Mouse (Mus musculus): ENCODE results near the gene Kras. TPM values are rescaled to one million over a fixed set of nuclear protein-coding genes. Genes with fewer than 3 reads are reported as not detected.

The Kras gene
- polyA plus RNA-seq, 1 experiment from 2014 or later, result 64.6 TPM

- Histone ChIP-seq H3K4me2 (ENCODE audit: low read length) (no peak overlapping the region), H3K4me1 (replicated peaks; ENCODE audit: insufficient read depth, low read length) (no peaks in the 10 kb centered on the region), H3K9ac (ENCODE audit: low read depth, low read length) (no peak overlapping the region), H3K27me3 (ENCODE audit: insufficient read depth, low read length) (no peaks in the 10 kb centered on the region), H3K27ac (no peak overlapping the region), H3K36me3 (ENCODE audit: insufficient read depth, low read length) (no peaks in the 10 kb centered on the region), H3K4me3 (replicated peaks; ENCODE audit: low read depth, low read length) (no peak overlapping the region), H3K9me3 (replicated peaks; ENCODE audit: low read length) (no peaks in the 10 kb centered on the region)
- no peak for TF ChIP-seq CTCF (IDR thresholded peaks at IDR 0.05; ENCODE audit: low read depth)
- DNase-seq (ENCODE audit: low spot score) (peak; percentile 48), ATAC-seq (replicated peaks; ENCODE audit: low FRiP score, low read depth) (no peak)
- WGBS, result 56% methylated on average over 8 of the region's 8 CpGs
Observed at GRCm38 (mm10) chr6:145182044-145182443, 68.0 kb downstream of the Kras start.

- Histone ChIP-seq H3K9me3 (replicated peaks; ENCODE audit: low read length) (no peaks in the 10 kb centered on the region), H3K36me3 (ENCODE audit: insufficient read depth, low read length) (no peaks in the 10 kb centered on the region), H3K4me2 (ENCODE audit: low read length) (no peak overlapping the region), H3K4me3 (replicated peaks; ENCODE audit: low read depth, low read length) (no peak overlapping the region), H3K9ac (ENCODE audit: low read depth, low read length) (no peak overlapping the region), H3K4me1 (replicated peaks; ENCODE audit: insufficient read depth, low read length) (no peaks in the 10 kb centered on the region), H3K27ac (no peak overlapping the region), H3K27me3 (ENCODE audit: insufficient read depth, low read length) (no peaks in the 10 kb centered on the region)
- 0 out of 2 replicates have a peak, but pooled peaks have one; percentile 30 for ATAC-seq (replicated peaks; ENCODE audit: low FRiP score, low read depth)
- WGBS, result 25% methylated on average over 6 of the region's 6 CpGs
- peak; percentile 77 for DNase-seq (ENCODE audit: low spot score)
- peak; percentile 81 for TF ChIP-seq CTCF (IDR thresholded peaks at IDR 0.05; ENCODE audit: low read depth)
Observed at GRCm38 (mm10) chr6:145179665-145180064, 70.4 kb downstream of the Kras start.

- no peak for DNase-seq (ENCODE audit: low spot score)
- TF ChIP-seq CTCF (IDR thresholded peaks at IDR 0.05; ENCODE audit: low read depth), result no peak
- no peak overlapping the region for H3K27ac ChIP-seq
Observed at GRCm38 (mm10) chr6:145176474-145176873, 73.6 kb downstream of the Kras start.

GRCm38 (mm10) chr6:145175571-145175981, 74.5 kb downstream of the Kras start:
- Histone ChIP-seq H3K27me3 (ENCODE audit: insufficient read depth, low read length) (no peaks in the 10 kb centered on the region), H3K9ac (ENCODE audit: low read depth, low read length) (no peak overlapping the region), H3K36me3 (ENCODE audit: insufficient read depth, low read length) (no peaks in the 10 kb centered on the region), H3K9me3 (replicated peaks; ENCODE audit: low read length) (no peaks in the 10 kb centered on the region), H3K27ac (no peak overlapping the region), H3K4me1 (replicated peaks; ENCODE audit: insufficient read depth, low read length) (peaks cover 9% of the 10 kb centered on the region), H3K4me2 (ENCODE audit: low read length) (peak overlapping the region; percentile 25), H3K4me3 (replicated peaks; ENCODE audit: low read depth, low read length) (no peak overlapping the region)
- ATAC-seq (replicated peaks; ENCODE audit: low FRiP score, low read depth), result peak; percentile 41; the same call in 1 of the 2 replicates
- WGBS, result 30% methylated on average over 9 of the region's 9 CpGs
- peak; percentile 54 for DNase-seq (ENCODE audit: low spot score)
- no peak for TF ChIP-seq CTCF (IDR thresholded peaks at IDR 0.05; ENCODE audit: low read depth)

More at GRCm38 (mm10) chr6:145176474-145176873, 73.6 kb downstream of the Kras start:
- Histone ChIP-seq H3K4me3 (replicated peaks; ENCODE audit: low read depth, low read length) (no peak overlapping the region), H3K9me3 (replicated peaks; ENCODE audit: low read length) (no peaks in the 10 kb centered on the region), H3K4me2 (ENCODE audit: low read length) (no peak overlapping the region), H3K4me1 (replicated peaks; ENCODE audit: insufficient read depth, low read length) (peaks cover 9% of the 10 kb centered on the region), H3K27me3 (ENCODE audit: insufficient read depth, low read length) (no peaks in the 10 kb centered on the region), H3K9ac (ENCODE audit: low read depth, low read length) (no peak overlapping the region), H3K36me3 (ENCODE audit: insufficient read depth, low read length) (no peaks in the 10 kb centered on the region)
- ATAC-seq (replicated peaks; ENCODE audit: low FRiP score, low read depth), result no peak
- WGBS, result 59% methylated on average over 10 of the region's 10 CpGs

- no peak overlapping the region for H3K9ac ChIP-seq (ENCODE audit: low read depth, low read length)
- no peaks in the 10 kb centered on the region for H3K9me3 ChIP-seq (replicated peaks; ENCODE audit: low read length)
- TF ChIP-seq CTCF (IDR thresholded peaks at IDR 0.05; ENCODE audit: low read depth), result no peak
- H3K27me3 ChIP-seq (ENCODE audit: insufficient read depth, low read length), result no peaks in the 10 kb centered on the region
- H3K4me3 ChIP-seq (replicated peaks; ENCODE audit: low read depth, low read length), result no peak overlapping the region
- ATAC-seq (replicated peaks; ENCODE audit: low FRiP score, low read depth) (peak; percentile 73), DNase-seq (ENCODE audit: low spot score) (peak; percentile 87)
- H3K27ac ChIP-seq, result no peak overlapping the region
- 3% methylated on average over 9 of the region's 11 CpGs for WGBS
- peaks cover 9% of the 10 kb centered on the region for H3K4me1 ChIP-seq (replicated peaks; ENCODE audit: insufficient read depth, low read length)
- H3K4me2 ChIP-seq (ENCODE audit: low read length), result peak overlapping the region; percentile 35
- no peaks in the 10 kb centered on the region for H3K36me3 ChIP-seq (ENCODE audit: insufficient read depth, low read length)
Observed at GRCm38 (mm10) chr6:145173781-145174191, 76.3 kb downstream of the Kras start.

- H3K27ac ChIP-seq, result no peak overlapping the region
- DNase-seq (ENCODE audit: low spot score), result no peak
- H3K4me3 ChIP-seq (replicated peaks; ENCODE audit: low read depth, low read length), result no peak overlapping the region
- H3K36me3 ChIP-seq (ENCODE audit: insufficient read depth, low read length), result no peaks in the 10 kb centered on the region
- H3K4me1 ChIP-seq (replicated peaks; ENCODE audit: insufficient read depth, low read length), result peaks cover 9% of the 10 kb centered on the region
- no peak overlapping the region for H3K9ac ChIP-seq (ENCODE audit: low read depth, low read length)
- no peaks in the 10 kb centered on the region for H3K27me3 ChIP-seq (ENCODE audit: insufficient read depth, low read length)
- no peak for ATAC-seq (replicated peaks; ENCODE audit: low FRiP score, low read depth)
- no peak overlapping the region for H3K4me2 ChIP-seq (ENCODE audit: low read length)
- no peaks in the 10 kb centered on the region for H3K9me3 ChIP-seq (replicated peaks; ENCODE audit: low read length)
- TF ChIP-seq CTCF (IDR thresholded peaks at IDR 0.05; ENCODE audit: low read depth), result no peak
- 80% methylated on average over 14 of the region's 14 CpGs for WGBS
Observed at GRCm38 (mm10) chr6:145171892-145172606, 78.0 kb downstream of the Kras start.

Other genes starting within 250 kb of the Kras start
- 5.8 TPM in 2 replicates for gene Bcat1, start 174.1 kb downstream of the Kras start, polyA plus RNA-seq (2015; fragmentation: Nextera tagmentation; extraction: Ambion mirVana)
- gene Lrmp, start 134.6 kb downstream of the Kras start, polyA plus RNA-seq (2015; fragmentation: Nextera tagmentation; extraction: Ambion mirVana), result 0.87 and 1.0 TPM in 2 replicates
- 0.46 TPM in 2 replicates for gene Casc1, start 39.2 kb downstream of the Kras start, polyA plus RNA-seq (2015; fragmentation: Nextera tagmentation; extraction: Ambion mirVana)
- gene Etfrf1, start 39.1 kb downstream of the Kras start, polyA plus RNA-seq (2015; fragmentation: Nextera tagmentation; extraction: Ambion mirVana), result 58.2 and 59.7 TPM in 2 replicates